Mouse (Mus musculus) kidney, postnatal 25 days (tissue): ENCODE data around the gene Tnfrsf1b.

Source experiments
- DNase-seq, 2 experiments: peaks; one replicate each; pipeline ENCODE4 v3.0.0; 2021; ENCODE audit warnings: mixed read lengths in 2 of 2

The Tnfrsf1b gene

DNA sequence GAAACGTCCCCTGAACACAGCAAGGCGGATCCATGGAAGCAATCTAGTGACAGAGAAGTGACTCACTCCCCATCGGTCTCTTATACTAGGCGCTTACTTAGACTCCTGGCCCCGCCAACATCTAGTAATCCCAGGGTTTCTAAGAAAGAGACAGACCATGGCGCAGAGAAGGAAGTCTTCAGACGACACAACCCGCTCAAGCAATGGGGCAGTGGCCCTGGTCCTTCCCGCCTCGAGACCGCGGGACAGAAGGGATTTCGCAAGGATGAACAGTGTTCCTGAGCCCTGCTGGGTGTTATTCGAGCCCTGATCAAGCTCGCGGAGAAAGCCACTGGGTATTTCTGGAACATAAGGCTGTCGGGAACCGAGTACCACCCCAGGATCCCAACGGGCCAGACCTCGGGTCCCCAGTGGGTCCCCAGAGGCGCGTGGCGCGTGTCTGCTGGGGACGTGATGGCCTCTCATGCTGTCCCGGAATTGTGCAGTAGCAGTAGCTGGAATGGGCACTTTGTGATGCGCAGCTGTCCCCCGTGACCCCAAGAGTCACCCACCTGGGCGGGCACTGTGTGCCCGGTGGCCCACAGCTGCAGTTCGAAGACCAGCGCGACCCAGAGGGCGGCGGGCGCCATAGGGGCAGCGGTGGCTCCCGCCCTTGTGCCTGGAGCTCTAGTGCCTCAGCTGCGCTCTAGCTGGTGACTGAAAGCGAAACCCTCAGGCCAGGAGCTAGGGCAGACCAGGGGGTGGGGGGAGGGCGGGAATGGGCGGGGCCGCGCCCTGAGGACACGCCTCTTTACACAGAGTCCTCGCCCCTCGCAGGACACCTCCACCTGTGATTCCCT lies at the start of gene Tnfrsf1b:
Gene Tnfrsf1b, minus strand, starts transcription at position 698 of the 839 bp plus-strand sequence.
- peak; percentile 47 to 63 for DNase-seq

DNA sequence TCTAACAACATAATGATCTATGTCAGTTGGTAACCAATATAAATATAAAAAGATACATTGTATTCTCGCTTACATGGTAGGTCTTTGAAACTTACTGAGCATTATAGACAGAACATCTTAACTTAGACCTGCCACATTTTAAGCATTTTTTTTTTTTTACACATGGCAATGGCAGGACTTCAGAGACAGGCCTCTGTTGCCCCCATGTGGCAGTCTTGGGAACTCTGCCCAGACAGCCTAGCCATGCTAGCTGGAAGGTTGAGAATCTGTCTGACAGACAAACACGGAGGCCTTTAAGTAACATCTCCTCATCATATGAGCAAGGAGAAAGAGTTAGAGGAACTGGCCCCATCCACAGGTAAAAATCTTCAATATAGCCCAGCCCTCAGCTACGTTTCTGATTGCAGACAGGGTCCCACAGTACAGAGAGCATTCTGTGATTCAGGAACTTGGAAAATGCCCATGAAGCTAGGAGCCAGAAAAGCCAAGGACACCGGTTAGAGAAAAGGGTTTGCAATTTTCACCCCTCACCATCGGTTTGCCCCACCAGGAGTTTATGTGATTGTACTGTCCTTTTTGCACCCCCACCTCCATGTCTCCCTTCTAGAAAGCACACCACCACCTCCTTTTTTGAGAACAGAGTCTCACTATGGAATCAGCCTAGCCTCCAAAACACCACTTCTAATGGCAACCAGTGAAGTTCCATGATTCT lies 49.1 kb upstream of the Tnfrsf1b start:
- DNase-seq: peak; percentile 59 to 75

DNA sequence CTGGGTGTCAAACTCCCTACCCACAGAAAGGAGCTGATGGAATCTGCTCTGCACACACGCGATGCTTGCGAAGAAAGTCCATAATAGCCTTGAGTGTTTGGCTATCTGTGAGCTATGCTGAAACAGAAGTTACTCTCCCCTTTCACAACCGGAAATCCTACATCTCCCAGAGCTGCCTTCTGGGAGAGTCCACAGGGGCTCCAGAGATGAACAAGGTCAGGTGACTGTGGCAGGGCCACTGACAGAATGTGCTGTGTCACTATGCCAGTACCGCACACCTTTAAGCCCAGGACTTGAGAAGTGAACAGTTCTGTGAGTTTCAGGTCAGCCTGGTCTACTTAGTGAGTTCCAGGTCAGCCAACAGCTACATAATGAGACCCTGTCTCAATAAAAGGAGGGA lies 47.9 kb upstream of the Tnfrsf1b start:
- no peak for DNase-seq

DNA sequence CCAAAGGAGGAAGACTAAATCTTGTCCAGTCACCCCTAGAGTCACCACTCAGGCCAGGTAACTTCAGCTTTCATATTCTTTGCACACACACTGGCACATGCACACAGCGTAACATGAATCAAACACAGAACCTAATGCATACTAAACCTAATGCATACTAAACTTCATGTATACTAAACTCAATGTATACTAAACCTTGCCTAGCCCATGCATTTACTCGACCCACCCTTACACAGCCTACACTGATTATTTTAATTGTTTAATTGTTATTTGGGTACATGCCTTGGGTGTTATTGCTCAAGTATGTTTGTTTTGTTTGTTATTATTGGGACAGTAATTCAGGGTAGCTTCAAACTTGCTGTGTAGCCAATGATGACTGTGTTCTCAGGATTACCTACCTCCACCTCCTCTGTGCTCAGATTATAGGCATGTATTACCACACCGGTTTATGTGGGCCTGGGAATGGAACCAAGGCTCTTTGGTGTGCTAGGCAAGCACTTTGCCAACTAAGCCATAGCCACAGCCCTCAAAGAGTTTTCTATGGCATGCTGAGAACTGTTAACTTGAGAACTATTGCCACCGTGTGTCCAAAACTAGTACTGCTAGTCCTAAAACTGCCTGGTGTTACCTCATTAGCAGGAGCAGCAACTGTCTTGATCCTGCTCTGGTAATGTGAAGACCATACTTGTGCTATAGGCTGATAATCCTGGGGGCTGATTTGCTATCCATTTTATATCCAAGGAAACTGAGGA lies 39.9 kb upstream of the Tnfrsf1b start:
- peak; percentile 40 to 87 for DNase-seq

DNA sequence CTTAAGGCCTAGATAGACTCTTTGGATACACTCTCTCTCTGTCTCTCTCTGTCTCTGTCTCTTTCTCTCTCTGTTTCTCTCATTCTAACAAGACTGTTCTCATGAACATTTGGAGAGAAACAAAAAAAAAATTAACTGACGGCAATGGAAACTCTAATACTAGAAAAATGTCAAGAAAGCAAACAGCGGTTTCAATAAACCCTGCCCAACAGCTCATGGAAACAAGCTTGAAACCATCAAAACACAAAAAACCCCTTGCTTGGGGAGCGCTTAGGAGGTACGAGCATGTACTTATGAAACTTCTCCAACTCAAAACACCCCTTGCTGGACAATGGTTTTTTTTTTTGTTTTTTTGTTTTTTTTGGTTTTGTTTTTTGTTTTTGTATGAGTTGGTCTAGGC lies 38.0 kb upstream of the Tnfrsf1b start:
- DNase-seq: no peak

DNA sequence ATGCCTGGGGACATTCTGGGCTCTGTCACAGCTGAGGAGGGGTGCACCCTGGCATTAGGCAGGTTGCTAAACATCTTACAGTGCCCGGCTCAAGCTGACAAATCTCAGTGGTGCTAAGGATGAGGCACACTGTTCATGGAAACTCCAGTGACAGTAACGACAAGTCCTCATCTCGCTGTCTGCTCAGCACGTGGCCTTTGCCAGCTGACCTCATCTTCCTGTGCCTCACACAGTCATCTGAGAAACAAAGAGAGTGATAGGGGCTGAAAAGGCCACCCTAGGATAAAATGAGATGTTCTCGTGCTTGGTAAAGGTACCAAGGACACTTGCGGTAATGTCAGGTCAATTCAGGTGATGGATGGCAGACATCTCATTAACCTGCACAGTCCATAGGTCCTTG lies 36.8 kb upstream of the Tnfrsf1b start:
- DNase-seq: no peak

DNA sequence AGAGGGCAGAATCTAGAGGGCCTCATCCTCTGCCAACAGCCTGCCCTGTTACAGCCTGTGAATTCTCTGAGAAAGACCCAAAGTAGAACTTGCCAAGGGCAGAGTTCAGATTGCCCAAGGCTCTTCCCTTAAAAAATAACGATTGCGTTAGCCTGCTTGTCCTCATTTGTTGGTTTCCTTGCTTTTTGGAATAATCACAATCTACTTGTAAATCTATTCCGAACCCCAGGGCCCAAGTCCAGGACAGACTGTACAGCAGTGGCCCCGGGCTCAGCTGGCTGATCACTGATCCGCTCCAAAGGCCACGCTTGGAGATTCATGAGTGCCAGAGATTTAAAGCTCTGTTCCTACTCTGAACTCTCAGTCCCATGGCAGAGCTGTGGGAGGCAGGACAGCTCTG lies 34.3 kb upstream of the Tnfrsf1b start:
- DNase-seq: peak; percentile 77 to 93

DNA sequence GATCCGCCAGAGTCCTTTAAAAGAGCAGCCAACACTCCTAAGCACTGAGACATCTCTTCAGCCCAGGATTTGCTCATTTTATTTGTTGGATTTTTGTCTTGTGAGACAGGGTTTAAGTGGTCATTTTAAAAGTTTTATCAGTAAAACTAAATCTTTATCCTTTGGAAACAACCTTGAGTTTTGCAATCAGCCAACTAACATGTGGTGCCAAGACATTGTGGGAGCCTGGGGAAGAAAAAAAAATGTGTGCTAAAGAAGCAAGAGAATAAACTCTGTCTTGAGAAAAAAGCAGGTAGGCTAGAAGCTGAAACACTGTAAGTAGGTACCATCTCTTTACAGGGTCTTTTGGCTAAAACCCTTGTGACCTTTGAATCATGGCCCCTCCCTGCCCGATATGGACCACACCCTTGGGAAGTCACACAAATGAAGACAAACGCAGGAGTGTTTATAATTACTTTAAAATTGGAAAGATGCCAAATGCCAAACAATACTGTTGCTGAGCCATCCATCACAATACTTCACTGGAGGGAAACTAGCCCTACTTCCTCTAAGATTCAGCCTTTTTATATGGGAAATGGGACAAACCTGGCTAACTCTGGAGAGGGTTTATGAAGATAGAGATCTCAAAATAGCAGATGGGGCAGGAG lies 32.2 kb upstream of the Tnfrsf1b start:
- no peak for DNase-seq

DNA sequence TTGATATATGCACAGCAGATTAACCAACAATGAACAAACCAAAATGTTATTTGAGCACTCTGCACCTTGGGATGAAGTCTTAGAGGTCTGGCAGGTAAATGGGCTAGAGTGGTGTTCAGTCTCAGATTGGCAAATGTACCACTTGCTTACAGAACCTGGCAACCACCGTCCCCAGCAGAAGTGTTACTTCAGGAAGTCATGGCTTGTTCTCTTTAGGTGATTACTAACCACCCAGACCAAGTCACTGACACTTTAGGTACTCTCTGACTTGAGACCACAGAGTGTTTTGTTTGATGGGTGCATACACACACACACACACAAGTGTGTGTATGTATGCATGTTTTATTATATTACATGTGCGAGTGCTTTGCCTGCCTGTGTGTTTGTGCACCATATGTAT lies 31.6 kb upstream of the Tnfrsf1b start:
- DNase-seq: no peak

DNA sequence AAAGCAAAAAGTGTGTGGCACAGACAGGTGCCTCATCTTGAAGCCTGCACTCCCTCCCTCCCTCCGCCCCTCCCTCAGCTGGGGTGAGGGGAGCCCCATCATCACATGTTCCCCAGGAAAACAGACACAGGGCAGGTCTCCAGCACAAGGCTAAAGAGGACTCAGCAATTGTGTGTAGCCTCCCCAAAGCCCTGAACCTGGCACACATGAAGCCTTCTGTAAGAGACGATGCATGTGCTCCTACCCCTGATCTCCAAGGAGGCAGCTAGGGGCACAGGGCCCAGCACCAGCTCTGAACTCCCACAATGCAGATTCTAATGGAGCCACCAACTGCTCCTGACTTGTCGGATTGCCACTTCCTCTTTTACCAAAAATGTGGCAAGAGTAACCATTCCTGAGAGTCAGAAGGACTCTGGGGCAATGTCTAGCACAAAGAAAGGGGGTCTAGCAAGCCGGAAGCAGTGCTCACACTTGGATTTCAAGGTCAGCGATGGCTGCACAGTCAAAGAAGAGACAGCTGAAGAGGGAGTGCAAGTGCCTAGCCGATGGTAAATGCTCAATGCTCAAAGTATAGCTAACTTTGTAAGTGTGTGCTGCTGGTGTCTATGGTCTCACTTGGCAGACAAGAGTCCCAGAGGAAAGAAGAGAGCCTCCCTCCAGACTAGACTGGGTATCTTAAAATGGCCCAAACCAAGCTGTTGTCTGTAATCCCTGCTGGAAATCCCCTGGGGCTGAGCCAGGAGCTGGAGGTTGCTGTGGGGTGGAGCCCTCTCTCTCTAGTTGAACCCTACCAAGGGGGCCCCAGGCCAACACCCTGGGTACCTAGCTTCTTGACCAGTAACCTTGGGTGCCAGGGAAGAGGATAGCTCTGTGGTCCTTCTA lies 29.9 kb upstream of the Tnfrsf1b start:
- DNase-seq: no peak

DNA sequence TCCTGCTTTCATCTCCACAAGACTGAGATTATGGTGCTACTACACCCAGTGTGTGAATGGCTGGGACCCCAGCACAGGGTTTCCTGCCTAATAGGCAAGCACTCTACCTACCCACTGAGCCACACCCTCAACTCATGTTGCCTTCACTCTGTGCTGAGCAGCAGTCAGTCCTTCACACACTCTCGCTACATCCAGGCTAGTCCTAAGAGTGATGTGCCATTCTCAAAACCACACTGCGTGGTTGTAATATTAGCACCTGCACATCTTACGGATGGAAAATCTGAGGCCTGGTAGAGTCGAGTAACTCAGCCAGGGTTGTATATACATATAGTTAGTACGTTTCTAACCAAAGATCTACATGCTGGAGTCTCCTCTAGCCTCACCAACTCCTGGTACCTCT lies 28.2 kb upstream of the Tnfrsf1b start:
- no peak for DNase-seq

DNA sequence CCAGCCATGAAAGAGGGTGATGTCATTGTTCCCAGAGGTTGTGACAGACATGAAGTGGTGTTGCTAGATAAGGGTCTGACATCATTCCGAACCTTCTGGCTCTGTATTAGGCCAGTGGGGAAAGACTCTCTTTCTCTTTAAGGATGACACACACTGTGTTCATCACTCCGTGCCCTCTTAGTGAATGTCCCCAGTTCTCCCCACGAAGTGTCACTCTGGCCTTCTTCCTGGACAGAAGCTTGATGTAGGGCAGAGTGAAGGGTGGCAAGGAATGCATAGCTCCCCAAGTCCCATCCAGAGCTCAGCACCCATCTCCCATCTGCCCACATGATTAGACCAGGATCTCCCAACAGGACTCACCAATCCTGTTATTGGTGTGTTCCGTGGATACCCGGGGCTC lies 27.3 kb upstream of the Tnfrsf1b start:
- DNase-seq: no peak

DNA sequence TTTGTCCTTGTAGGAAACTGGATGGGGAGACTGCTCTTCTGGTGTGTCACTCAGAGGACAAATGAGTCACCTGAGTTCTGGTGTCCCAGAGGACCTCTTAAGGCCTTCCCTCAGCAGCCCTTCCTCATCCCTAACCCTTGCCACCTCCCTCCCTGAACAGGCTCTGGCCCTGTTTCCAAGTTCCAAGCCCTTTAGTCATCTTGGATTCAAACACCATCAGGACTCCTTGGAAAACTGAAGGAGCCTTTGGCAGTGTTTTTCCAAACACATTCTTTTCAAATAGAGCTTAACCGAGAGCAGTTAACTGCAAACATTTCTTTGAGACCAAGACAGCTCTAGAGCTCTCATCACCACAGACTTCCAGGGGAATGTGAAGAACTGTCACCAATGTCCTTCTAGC lies 26.1 kb upstream of the Tnfrsf1b start:
- DNase-seq: no peak

DNA sequence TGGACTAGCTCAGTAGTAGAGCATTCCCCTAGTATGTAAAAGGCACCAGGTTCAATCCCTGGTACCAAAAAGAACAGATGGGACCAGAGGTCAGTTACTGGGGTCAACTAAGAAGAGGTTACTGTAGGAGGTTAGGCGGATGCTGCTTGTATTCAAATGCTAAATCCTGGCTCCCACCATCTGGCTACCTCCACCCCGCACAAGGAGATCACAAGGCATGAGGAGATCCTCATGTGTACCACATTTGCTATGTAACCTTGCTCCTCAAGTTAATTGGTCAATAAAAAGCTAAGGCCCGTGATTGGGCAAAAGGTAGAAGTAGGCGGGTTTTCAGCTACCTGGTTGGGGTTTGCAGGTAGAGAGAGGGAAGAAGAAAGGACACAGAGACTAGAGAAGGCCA lies 25.0 kb upstream of the Tnfrsf1b start:
- DNase-seq: no peak

DNA sequence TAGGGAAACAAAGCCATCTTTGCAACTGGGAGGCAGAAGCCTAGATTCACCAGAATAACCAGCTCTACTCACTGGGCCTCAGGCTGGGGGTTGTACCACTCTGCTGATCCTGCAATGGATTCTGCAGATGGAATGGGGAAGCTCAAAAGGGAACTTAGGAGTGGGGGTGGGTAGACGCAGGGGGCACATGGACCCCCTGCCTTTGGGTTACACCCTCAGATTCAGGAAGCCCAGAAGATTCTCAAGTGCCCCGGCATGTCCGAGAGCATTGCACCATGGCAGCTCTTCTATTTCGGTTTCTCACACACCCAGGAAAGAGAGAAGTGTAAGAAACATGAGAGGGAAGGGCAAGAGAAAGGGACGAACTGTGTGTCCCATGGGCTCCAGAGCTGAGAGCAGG lies 23.5 kb upstream of the Tnfrsf1b start:
- DNase-seq: no peak

DNA sequence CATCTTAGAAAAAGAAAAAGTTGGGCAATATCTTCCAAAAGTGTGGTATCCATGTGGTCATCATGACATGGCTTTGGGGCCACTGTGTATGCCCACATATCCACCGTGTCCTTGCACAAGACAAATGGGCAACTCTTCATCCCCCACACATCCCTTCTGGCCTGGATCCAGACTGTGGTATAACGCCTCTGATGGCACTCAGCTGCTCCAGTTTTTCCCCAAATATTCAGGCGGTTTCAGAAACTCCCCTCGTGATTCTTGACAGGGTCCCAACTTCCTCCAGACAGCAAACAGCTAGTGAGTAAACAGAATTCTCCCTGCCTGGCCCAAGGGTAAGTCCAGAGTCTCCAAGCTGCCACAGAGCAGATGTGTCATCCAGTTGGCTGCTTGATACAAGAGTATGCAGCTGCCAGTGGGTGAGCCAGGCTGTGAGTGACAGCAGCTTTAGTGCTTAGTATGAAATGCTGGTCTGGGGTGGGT lies 21.0 kb upstream of the Tnfrsf1b start:
- DNase-seq: no peak

DNA sequence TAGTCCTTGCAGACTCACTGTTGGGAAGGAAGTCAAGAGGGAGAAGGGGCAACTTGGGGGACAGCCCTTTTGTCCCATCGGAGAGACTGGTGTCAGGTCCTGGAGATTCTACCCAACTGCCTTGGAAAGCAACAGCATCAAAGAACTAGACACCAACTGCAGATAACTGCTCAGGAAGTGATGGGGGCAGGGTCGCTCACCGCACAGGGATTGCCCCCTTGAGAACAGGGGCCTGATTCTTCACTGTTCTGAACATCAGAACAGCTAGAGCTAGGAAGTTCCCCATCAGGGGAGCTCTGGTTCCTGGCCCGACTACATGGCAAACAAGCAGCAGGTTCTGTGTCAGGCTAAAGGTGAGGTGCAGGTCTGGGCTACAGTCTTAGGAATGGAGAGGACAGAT lies 19.8 kb upstream of the Tnfrsf1b start:
- no peak for DNase-seq

DNA sequence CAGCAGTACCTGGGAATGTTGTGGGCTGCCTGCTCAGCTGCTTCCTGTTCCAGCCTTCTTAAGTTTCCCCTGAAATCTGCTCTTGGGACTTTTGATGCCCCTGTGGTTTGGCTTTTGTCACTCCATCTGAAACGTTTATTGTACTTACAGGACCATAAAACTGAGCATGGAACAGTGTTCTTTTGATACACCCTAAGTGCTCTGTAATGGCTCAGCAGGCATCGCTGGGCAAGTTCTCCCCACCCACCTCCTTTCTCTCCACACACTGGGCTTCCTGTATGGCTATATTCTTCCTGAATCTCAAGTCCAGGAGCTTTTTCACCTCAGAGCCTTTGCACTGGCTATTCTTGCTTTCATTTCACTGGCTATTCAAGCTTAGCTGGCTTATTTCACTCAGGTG lies 18.1 kb upstream of the Tnfrsf1b start:
- no peak for DNase-seq

DNA sequence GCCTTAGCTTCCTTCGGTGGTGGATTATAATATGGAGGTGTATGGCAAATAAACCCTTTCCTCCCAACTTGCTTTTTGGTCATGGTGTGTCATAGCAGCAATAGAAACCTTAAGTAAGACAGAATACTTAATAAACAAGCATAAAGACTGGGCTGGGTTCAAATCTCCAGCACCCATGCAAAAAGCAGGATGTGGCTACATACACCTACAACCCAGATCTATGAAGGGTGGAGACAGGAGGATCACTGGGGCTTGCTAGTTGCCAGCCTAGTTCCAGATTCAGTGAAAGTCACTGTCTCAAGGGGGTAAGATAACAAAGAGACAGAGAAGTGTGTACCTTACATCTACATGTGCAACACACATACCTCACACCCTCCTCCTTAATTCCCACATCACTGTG lies 16.9 kb upstream of the Tnfrsf1b start:
- DNase-seq: no peak

DNA sequence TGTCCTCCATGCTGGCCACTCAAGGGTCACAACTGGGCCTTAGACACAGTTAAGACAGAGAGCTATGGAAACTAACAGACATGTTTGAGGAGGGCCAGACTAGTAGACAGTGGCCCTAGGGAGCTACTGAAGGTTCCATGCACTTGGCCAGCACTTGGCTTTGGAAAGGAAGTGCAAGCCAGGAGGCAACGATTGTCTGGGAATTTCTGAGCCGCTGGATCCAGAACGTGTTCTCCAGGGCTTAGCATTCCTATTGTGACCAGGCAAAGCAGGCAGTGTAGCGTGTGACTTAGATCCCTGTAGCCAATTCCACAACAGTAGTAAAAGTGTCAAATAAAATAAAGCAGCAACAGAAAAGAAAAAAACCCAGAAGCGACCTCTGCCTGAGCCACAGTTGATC lies 14.1 kb upstream of the Tnfrsf1b start:
- DNase-seq: no peak

DNA sequence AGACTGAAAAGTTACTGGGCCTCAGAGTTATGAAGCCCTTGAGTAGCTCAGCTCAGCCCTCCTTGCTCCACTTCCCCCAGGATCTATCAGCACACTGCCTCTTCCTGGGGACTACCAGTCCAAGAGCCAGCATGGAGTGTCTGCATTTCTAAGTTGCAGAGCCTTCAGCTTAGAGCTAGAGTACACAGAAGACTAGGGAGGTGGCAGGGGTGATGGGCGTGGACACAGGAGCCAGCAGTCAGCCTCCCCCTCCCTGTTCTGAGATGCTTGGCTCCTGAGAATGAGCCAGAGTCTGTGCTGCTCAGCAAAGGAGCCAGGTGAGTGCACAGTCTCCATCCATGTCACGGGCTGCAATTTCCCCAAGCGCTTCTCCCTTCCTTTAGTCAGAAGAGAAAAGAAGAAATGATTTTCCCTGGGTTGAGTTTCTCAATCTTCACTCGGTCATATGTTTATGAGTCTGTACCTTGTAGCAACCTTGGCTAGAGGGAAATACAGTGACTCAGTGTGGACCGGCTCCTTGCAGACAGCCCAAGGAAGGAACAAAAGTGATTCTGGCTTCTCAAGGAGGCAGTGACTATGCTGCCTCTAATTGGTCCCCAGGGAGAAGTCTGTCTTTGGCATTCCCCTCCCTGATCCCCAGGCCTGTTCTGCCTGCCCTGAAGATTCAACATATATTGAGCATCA lies 11.2 kb upstream of the Tnfrsf1b start:
- no peak for DNase-seq
